Mouse (Mus musculus): ENCODE measurements around the gene Taar5.

DNA sequence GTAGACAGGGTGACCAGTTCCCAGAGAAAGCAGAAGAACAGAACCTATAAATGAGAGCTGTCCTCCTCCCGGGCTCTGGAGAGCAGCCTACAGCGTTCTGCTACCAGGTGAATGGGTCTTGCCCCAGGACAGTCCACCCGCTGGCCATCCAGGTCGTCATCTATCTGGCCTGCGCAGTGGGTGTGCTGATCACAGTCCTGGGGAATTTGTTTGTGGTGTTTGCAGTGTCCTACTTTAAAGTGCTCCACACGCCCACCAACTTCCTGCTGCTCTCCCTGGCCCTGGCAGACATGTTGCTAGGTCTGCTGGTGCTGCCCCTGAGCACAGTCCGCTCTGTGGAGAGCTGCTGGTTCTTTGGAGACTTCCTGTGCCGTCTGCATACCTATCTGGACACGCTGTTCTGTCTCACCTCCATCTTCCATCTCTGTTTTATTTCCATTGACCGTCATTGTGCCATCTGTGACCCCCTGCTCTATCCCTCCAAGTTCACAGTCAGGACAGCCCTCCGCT is at the start of gene Taar5:
- TF ChIP-seq POLR2A (IDR thresholded peaks at IDR 0.05; ENCODE audit: extremely low read depth, insufficient read depth, low read length) (no peak), CTCF (IDR thresholded peaks at IDR 0.05; ENCODE audit: extremely low read depth, insufficient read depth, low read length) (no peak)
